Mouse (Mus musculus) CD4-positive helper T cell, adult 2 months (primary cell): ENCODE measurements at regions not wholly inside any gene's neighbourhood (a gene's known extent, or its start where the extent isn't known, plus 50 kb on each side); places are given as distances from the start of the nearest gene placed in this dataset.

ENCODE experiments used
- DNase-seq: peaks from one replicate; pipeline ENCODE4 v3.0.0-alpha.2; 2012; ENCODE audit warnings: low read depth, missing footprints, low spot score

- no peak for DNase-seq
Measured at GRCm38 (mm10) chr4:153227680-153228420, 254.8 kb downstream of the Ajap1 start.

GRCm38 (mm10) chr4:153224618-153225177 lies 257.9 kb downstream of the Ajap1 start:
- no peak for DNase-seq

DNA sequence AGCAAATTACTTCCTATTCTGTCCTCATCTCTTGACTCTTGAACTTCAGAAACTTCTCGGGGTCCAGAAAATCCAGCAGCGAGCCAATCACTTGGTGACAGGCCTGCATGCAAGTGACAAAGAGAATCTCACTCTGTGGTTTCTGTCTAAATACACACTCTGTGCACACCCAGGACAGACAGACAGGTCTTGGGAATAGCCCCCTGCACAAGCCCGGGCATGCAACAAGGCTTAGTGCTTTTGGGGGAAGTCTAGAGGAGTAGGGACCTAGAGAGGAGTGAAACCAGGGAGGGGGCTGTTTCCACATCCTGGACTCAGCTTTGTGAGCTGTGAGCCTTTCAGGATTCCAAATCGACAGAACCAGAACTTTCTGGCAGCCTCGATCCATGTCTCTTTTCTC lies 259.6 kb downstream of the Ajap1 start:
- DNase-seq: no peak

DNA sequence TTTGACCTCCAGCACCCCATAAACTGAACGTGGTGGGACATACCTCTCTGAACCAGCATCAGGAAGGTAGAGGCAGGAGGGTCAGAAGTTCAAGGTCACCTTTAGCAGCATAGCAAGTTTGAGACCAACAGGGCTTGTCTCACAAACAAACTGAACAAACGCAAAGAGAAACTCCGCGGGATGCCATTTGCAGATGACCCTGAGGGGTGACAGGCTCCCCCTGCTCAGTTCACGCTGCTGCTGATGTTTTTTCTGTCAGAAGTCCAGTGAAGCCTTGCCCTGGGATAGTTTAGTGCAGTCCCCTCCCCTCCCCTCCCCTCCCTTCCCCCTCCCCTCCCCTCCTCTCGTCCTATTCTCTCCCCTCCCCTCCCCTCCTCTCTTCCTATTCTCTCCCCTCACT lies 262.1 kb downstream of the Ajap1 start:
- no peak for DNase-seq

DNA sequence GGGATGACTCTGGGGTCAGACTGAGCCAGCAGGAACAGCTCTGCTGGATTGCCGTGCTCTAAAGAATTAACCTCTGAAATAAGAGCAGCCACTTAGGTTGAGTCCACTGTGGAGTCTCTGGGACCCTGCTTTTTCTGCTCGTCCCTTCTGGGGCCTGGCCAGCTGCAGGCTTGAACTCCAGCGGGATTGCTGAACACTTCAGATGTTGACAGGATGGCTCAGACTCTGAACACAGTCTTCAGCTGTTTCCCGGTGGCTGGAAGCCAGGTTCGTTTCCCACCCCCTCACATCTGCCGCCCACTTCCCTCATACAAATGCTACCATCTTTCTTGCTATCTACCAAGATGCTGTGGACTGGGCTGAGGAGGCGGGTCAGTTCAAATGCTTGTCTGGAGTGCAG lies 262.5 kb downstream of the Ajap1 start:
- no peak for DNase-seq

DNA sequence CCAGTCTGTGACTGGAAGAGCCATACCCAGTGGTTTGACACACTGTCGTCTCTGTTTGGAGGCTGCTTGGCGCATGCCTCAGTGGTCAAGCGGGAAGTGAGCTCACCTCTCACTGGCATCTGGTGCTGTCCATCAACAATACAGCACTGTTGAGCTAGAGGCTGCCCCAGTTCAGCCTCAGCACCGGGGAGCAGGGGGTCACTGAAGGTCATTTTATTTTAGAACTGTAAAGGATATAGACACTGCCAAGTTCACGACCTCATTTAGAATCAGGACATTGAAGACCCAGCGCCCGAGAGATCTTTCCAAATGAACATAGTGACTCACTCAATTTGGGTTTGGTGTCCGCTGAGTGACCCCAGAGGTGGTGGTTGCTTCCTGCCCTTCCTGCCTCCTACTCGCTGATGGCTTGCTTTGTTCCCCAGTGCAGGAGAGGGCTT lies 265.1 kb downstream of the Ajap1 start:
- no peak for DNase-seq

- no peak for DNase-seq
Measured at GRCm38 (mm10) chr4:153212095-153212494, 270.5 kb downstream of the Ajap1 start.

- no peak for DNase-seq
Measured at GRCm38 (mm10) chr4:153208822-153209221, 273.8 kb downstream of the Ajap1 start.

GRCm38 (mm10) chr4:153208215-153208614 lies 274.4 kb downstream of the Ajap1 start:
- DNase-seq: no peak

GRCm38 (mm10) chr4:153207578-153208102 lies 275.0 kb downstream of the Ajap1 start:
- no peak for DNase-seq

GRCm38 (mm10) chr4:153206789-153207457 lies 275.7 kb downstream of the Ajap1 start:
- DNase-seq: no peak

- no peak for DNase-seq
Measured at GRCm38 (mm10) chr4:153204764-153205163, 277.8 kb downstream of the Ajap1 start.

- DNase-seq: no peak
Measured at GRCm38 (mm10) chr4:153200799-153201770, 281.5 kb downstream of the Ajap1 start.

- no peak for DNase-seq
Measured at GRCm38 (mm10) chr4:153189485-153189884, 293.1 kb downstream of the Ajap1 start.

DNA sequence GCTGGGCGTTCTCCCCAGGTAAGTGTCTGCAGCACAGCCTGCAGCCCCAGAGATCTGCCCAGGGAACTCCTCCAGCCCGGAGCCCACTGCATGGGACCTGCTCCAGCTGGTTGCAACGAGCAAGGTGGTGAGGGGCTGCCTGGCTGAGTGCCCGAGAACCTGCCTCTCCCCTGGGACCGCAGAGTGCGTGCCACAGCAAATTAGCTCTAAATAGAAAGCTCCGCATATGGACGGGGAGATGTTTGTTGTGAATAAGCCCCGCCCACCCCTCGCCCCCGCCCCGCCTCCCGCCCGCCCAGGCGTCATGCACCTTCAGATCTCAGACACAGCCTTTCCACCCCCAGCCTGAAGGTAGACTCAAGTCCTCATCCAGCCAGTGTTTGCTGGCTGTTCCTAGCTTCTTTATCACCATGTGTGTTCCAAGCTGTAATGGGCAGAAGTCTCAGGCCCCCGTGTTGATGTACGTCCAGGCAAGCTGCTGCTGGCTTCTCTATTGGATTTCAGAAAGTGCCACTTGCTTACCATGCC lies 294.0 kb downstream of the Ajap1 start:
- no peak for DNase-seq

GRCm38 (mm10) chr4:153187959-153188503 lies 294.6 kb downstream of the Ajap1 start:
- no peak for DNase-seq

- no peak for DNase-seq
Measured at GRCm38 (mm10) chr4:153177496-153177895, 305.1 kb downstream of the Ajap1 start.

DNA sequence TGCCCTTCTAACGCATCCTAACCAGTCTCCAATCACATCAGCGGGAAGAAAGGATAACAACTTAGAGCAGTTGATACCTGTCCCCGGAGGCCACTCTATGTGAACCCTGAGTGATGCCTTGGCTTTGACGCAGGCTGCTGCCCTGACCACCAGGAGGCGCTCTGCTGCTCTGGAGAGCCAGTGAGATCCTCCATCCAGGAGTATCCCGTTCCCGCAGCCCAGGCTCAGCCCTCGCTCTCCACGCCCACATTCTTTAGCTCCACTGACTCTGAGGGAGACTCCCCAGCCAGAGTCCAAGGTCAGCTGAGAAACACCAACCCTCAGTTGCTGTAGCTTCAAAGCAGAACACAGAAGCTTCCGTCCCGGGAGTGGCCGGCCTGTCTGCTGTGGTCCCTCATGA lies 307.0 kb downstream of the Ajap1 start:
- DNase-seq: no peak

GRCm38 (mm10) chr4:153175077-153175476 lies 307.5 kb downstream of the Ajap1 start:
- DNase-seq: no peak

GRCm38 (mm10) chr4:153169991-153170390 lies 312.6 kb downstream of the Ajap1 start:
- no peak for DNase-seq

GRCm38 (mm10) chr4:153164810-153165209 lies 317.8 kb downstream of the Ajap1 start:
- DNase-seq: no peak
